Comparison of ENCODE assay signal across 29 mouse cellular contexts in the genomic region with DNA sequence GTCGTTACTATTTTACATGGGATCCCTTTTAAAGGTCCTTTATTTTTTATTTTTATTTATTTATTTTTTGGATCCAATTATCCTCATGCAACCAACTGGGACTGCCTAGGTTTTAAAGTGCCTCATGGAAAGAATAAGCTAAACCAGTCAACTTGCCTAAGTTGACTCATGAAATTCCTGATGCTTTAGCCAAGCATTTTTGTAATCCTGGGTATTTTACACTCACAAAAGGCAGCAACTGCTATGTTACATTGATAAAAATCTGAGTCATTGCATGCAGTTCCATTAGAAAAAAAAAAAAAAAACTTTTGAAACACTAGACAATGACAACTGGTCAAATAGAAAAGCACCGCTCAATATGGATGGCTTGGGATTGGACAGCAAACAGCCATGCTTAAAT. TPM values are rescaled to one million over a fixed set of nuclear protein-coding genes. Genes with fewer than 3 reads are reported as not detected.
A peak's percentile ranks its signal among the peaks of the same experiment; 100 is the strongest.
DNase-seq lines count a peak whose midpoint lies in the region; ATAC-seq lines count a peak whose summit lies in the region.
"Had no signal": no experiment of that assay in that cellular context is flagged by ENCODE, and none has a peak within 500 bp of the region (broad histone marks: within the 10 kb centered on the region; RNA-seq: fewer than 3 reads in every experiment).

No protein-coding gene starts in this region.

- no peaks in the 10 kb centered on the region for H3K9me3 ChIP-seq in hindbrain, embryonic 13.5 days
- H3K9me3 ChIP-seq: embryonic facial prominence, embryonic 10.5 days; embryonic facial prominence, embryonic 13.5 days; forebrain, embryonic 15.5 days; heart, embryonic 10.5 days; heart, embryonic 13.5 days; hindbrain, embryonic 10.5 days; hindbrain, embryonic 15.5 days had no signal

- no peak overlapping the region for H3K27ac ChIP-seq in hindbrain, embryonic 13.5 days
- H3K27ac ChIP-seq: embryonic facial prominence, embryonic 10.5 days; embryonic facial prominence, embryonic 13.5 days; forebrain, embryonic 15.5 days; heart, adult 2 months; heart, embryonic 10.5 days; heart, embryonic 13.5 days; hindbrain, embryonic 10.5 days; hindbrain, embryonic 15.5 days had no signal

- no peak overlapping the region for H3K4me2 ChIP-seq in hindbrain, embryonic 13.5 days
- H3K4me2 ChIP-seq: embryonic facial prominence, embryonic 13.5 days; forebrain, embryonic 15.5 days; heart, embryonic 13.5 days; hindbrain, embryonic 15.5 days had no signal

- no peaks in the 10 kb centered on the region for H3K36me3 ChIP-seq in hindbrain, embryonic 13.5 days
- H3K36me3 ChIP-seq: embryonic facial prominence, embryonic 10.5 days; embryonic facial prominence, embryonic 13.5 days; forebrain, embryonic 15.5 days; heart, embryonic 10.5 days; heart, embryonic 13.5 days; hindbrain, embryonic 10.5 days; hindbrain, embryonic 15.5 days had no signal

- no peak overlapping the region for H3K4me3 ChIP-seq in hindbrain, embryonic 13.5 days
- H3K4me3 ChIP-seq: embryonic facial prominence, embryonic 10.5 days; embryonic facial prominence, embryonic 13.5 days; forebrain, embryonic 15.5 days; heart, adult 2 months; heart, embryonic 10.5 days; heart, embryonic 13.5 days; hindbrain, embryonic 10.5 days; hindbrain, embryonic 15.5 days had no signal

- DNase-seq in 3134 (ENCODE audit: extremely low read depth, insufficient read length, low spot score) (peak; percentile 54), adipocyte (ENCODE audit: low spot score) (peak; percentile 49)
- DNase-seq in Muller cell, postnatal 12 days (ENCODE audit: inconsistent ontology term) = peak; percentile 82
- DNase-seq in cerebellum, postnatal 25 days = no peak
- no peak for DNase-seq in ovary, postnatal 36 days (ENCODE audit: low spot score)
- DNase-seq: adrenal gland, adult 2 months; adrenal gland, postnatal 14 days; cerebellum, adult 11 months; cerebellum, adult 2 months; cerebellum, adult 9-11 months; cerebellum, postnatal 36 days; embryo, embryonic 11 days; gastrocnemius, postnatal 25 days; heart, adult 2 months; heart, postnatal 14 days; kidney, adult 2 months had no signal

- no peaks in the 10 kb centered on the region for H3K4me1 ChIP-seq in hindbrain, embryonic 13.5 days (replicated peaks)
- H3K4me1 ChIP-seq: embryonic facial prominence, embryonic 10.5 days; embryonic facial prominence, embryonic 13.5 days; forebrain, embryonic 15.5 days; heart, embryonic 10.5 days; heart, embryonic 13.5 days; hindbrain, embryonic 10.5 days; hindbrain, embryonic 15.5 days had no signal

- 92% methylated on average over 2 of the region's 2 CpGs for WGBS in hindbrain, embryonic 13.5 days

- ATAC-seq in granulocyte monocyte progenitor cell, adult 5-6 weeks (replicated peaks; ENCODE audit: poor library complexity, severe bottlenecking) = 0 out of 2 replicates have a peak, but pooled peaks have one; percentile 25
- ATAC-seq in hindbrain, embryonic 13.5 days (ENCODE audit: low FRiP score) = no peak
- ATAC-seq: forebrain, embryonic 15.5 days; intestine, postnatal 0 days had no signal

- H3K9ac ChIP-seq in hindbrain, embryonic 13.5 days = no peak overlapping the region
- H3K9ac ChIP-seq: embryonic facial prominence, embryonic 13.5 days; forebrain, embryonic 15.5 days; heart, embryonic 13.5 days; hindbrain, embryonic 15.5 days had no signal

- no peaks in the 10 kb centered on the region for H3K27me3 ChIP-seq in hindbrain, embryonic 13.5 days
- H3K27me3 ChIP-seq: embryonic facial prominence, embryonic 13.5 days; forebrain, embryonic 15.5 days; heart, embryonic 13.5 days; hindbrain, embryonic 15.5 days had no signal

RNA-seq across cellular contexts. Expression of a gene that starts 52.7 kb away (rescaled TPM):
- 4.0 and 5.2 TPM in 2 replicates for total RNA-seq in granulocyte monocyte progenitor cell, adult 5-6 weeks (2014; fragmentation: Nextera tagmentation)
- 8.1 and 10.5 TPM in 2 replicates for total RNA-seq in granulocyte monocyte progenitor cell, adult 5-6 weeks (2017)
- 11.6 and 12.3 TPM in 2 replicates for polyA plus RNA-seq in hindbrain, embryonic 13.5 days (2015; fragmentation: Nextera tagmentation; extraction: Ambion mirVana)

RNA-seq across cellular contexts. Expression of a gene that starts 57.0 kb away (rescaled TPM):
- total RNA-seq in granulocyte monocyte progenitor cell, adult 5-6 weeks (2014; fragmentation: Nextera tagmentation) = 0.06 TPM in 1 of 2 replicates, not detected in the other
- 0.15 and 0.34 TPM in 2 replicates for total RNA-seq in granulocyte monocyte progenitor cell, adult 5-6 weeks (2017)
- not detected in 2 replicates for polyA plus RNA-seq in hindbrain, embryonic 13.5 days (2015; fragmentation: Nextera tagmentation; extraction: Ambion mirVana)
- total RNA-seq: adrenal gland, postnatal 14 days had no signal
- polyA plus RNA-seq: embryonic facial prominence, embryonic 10.5 days; embryonic facial prominence, embryonic 13.5 days; forebrain, embryonic 11.5 days; forebrain, embryonic 15.5 days; heart, embryonic 10.5 days; heart, embryonic 13.5 days; heart, embryonic 16.5 days; hindbrain, embryonic 10.5 days; hindbrain, embryonic 15.5 days; intestine, embryonic 14.5 days; intestine, postnatal 0 days had no signal

Comparison
In these comparisons a context has a peak if more than half of its experiments do, and no peak if none do; other contexts are left out.
1. DNase-seq: peak in 3134 (single experiment), Muller cell, postnatal 12 days (single experiment) and adipocyte (single experiment); none in cerebellum, postnatal 25 days (0 of 2) and ovary, postnatal 36 days (single experiment).